Mouse (Mus musculus) liver, embryonic 14.5 days (tissue): ENCODE results near the gene Ccdc86. TPM values are rescaled to one million over a fixed set of nuclear protein-coding genes. Genes with fewer than 3 reads are reported as not detected.
A peak's percentile ranks its signal among the peaks of the same experiment; 100 is the strongest.

ENCODE experiments used
- ATAC-seq: fragments of 200-750 bp; cut with Nextera tagmentation; 2 replicates; pipeline ENCODE4 v1.8.0; 2017; ENCODE audit warnings: moderate number of reproducible peaks, mild to moderate bottlenecking, moderate library complexity; ENCODE audit not compliant: insufficient read depth
- DNase-seq, 3 experiments: peaks; one replicate each; pipeline ENCODE4 v3.0.0-alpha.2; 2012 to 2013; ENCODE audit warnings: low read depth in 3 of 3, low spot score in 3 of 3
- H3K27ac ChIP-seq: fragments of 300-500 bp; sonication (generic); 2 replicates; pipeline ENCODE4 v1.5.1; 2014; ENCODE audit warnings: moderate library complexity, mild to moderate bottlenecking, control low read depth, inconsistent platforms
- H3K27me3 ChIP-seq: fragments of 300-500 bp; sonication (generic); 2 replicates; pipeline ENCODE4 v1.6.1; 2014; ENCODE audit warnings: mild to moderate bottlenecking, low read length, moderate library complexity; ENCODE audit not compliant: control insufficient read depth, insufficient read depth
- H3K36me3 ChIP-seq: fragments of 300-500 bp; sonication (generic); replicated peaks from 2 replicates; pipeline ENCODE4 v1.6.1; 2014; ENCODE audit warnings: low read depth; ENCODE audit not compliant: control insufficient read depth, insufficient read depth
- H3K4me1 ChIP-seq, 2 experiments: fragments of 200-500 bp in 1 of 2; fragments of 300-500 bp in 1 of 2; sonication (generic) in 1 of 2; replicated peaks; 2 replicates each; pipeline ENCODE4 v1.6.1; 2012 to 2014; ENCODE audit warnings: antibody characterized with exemption in 1 of 2, inconsistent platforms in 1 of 2, low read length in 1 of 2; ENCODE audit not compliant: control insufficient read depth in 2 of 2, insufficient read depth in 2 of 2
- H3K4me2 ChIP-seq: fragments of 300-500 bp; sonication (generic); 2 replicates; pipeline ENCODE4 v1.6.1; 2014; ENCODE audit warnings: low read depth, mild to moderate bottlenecking, control low read depth, moderate library complexity
- H3K4me3 ChIP-seq, 2 experiments: fragments of 200-500 bp in 1 of 2; fragments of 300-500 bp in 1 of 2; sonication (generic) in 1 of 2; 2 replicates each; pipeline ENCODE4 v1.5.1; 2012 to 2014; ENCODE audit warnings: low read depth in 2 of 2, low read length in 2 of 2, mild to moderate bottlenecking in 2 of 2, control low read depth in 1 of 2, inconsistent platforms in 1 of 2, moderate library complexity in 1 of 2; ENCODE audit not compliant: insufficient read depth in 1 of 2
- H3K9ac ChIP-seq: fragments of 300-500 bp; sonication (generic); replicated peaks from 2 replicates; pipeline ENCODE4 v1.6.1; 2014; ENCODE audit warnings: mild to moderate bottlenecking, control low read depth, moderate library complexity
- H3K9me3 ChIP-seq: fragments of 300-500 bp; sonication (generic); 2 replicates; pipeline ENCODE4 v1.6.1; 2016; ENCODE audit warnings: low read length, mixed read lengths; ENCODE audit not compliant: control insufficient read depth
- CTCF ChIP-seq: IDR thresholded peaks from 2 replicates; pipeline ENCODE4 v1.5.1; 2016; ENCODE audit warnings: antibody characterized with exemption, low read depth, control low read depth
- EP300 ChIP-seq: IDR thresholded peaks from 2 replicates; pipeline ENCODE4 v1.6.1; 2016; ENCODE audit warnings: antibody characterized with exemption, low read depth
- WGBS: fragments of 180-500 bp; shearing (Covaris S2); extraction: QIAGEN DNeasy Blood & Tissue Kit; methylation state at CpG from one replicate; pipeline ENCODE4 v1.1.7; 2014; ENCODE audit not compliant: insufficient replicate concordance; 5-methylcytosine and 5-hydroxymethylcytosine counted together
- polyA plus RNA-seq, 2 experiments: library from polyadenylated mRNA; depleted of rRNA in 1 of 2; stranded (reverse) in 1 of 2; unstranded in 1 of 2; fragments of >200 nt; fragmentation: Nextera tagmentation in 1 of 2; extraction: Ambion mirVana in 1 of 2; gene quantifications; 2 replicates each; pipeline versions ENCODE4 v1.2.1 to v1.2.3; 2012 to 2014

Gene Ccdc86
- polyA plus RNA-seq, 2 experiments = 4.9 to 10.6 TPM

DNA sequence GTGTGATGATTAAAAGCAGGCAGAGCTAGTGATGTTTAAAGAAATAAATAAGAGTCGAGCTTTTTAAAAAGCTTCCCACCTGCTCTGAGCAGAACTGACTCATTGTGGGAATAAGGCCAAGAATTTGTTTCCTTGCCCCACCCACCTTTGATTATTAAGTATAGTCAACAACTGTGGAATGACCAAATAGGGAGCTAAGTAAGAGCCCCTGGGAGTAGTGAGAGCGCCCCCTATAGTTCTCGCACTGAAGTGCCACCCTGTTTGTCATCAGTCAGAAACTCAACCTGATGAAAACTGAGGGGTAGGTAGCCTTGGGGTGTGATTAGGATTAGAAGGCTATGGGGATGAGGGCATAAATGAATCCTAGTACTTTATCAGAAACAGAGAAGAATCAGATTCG, 27.3 kb upstream of the Ccdc86 start:
- H3K36me3 ChIP-seq = no peaks in the 10 kb centered on the region
- peaks cover 0 to 9% of the 10 kb centered on the region in 2 experiments; a peak in 2 of 4 replicates for H3K4me1 ChIP-seq
- no peaks in the 10 kb centered on the region for H3K27me3 ChIP-seq
- no peak overlapping the region for H3K27ac ChIP-seq
- WGBS = 25% methylated on average over 4 of the region's 4 CpGs
- peak; percentile 52 for TF ChIP-seq CTCF
- TF ChIP-seq EP300 = no peak
- no peak overlapping the region for H3K4me3 ChIP-seq
- no peak overlapping the region for H3K9ac ChIP-seq
- H3K4me2 ChIP-seq = no peak overlapping the region
- ATAC-seq = no peak
- DNase-seq = no peak
- H3K9me3 ChIP-seq = no peaks in the 10 kb centered on the region

DNA sequence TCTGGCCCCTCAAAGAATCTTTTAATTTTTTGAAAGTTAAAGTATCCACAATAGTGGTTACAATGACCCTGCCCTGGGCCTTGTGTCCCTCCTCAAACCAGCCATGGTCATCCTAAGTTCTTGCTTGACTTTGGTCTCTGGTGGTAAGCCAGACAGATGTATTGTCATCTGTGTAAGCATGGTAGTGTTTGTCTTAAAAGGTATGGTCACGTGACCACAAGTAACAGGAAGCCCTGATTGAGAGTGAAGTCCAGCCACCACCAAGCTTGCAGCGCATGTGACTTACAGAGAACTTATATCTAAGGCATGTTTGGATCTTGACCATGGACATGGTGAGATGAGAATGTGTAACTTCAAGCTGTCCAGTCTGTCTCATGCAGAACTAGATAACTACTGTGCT, 26.1 kb upstream of the Ccdc86 start:
- Histone ChIP-seq H3K4me1 (peaks cover 0 to 8% of the 10 kb centered on the region in 2 experiments; a peak in 2 of 4 replicates), H3K27me3 (no peaks in the 10 kb centered on the region), H3K4me2 (no peak overlapping the region), H3K9me3 (no peaks in the 10 kb centered on the region), H3K4me3 (no peak overlapping the region), H3K36me3 (no peaks in the 10 kb centered on the region), H3K27ac (no peak overlapping the region), H3K9ac (no peak overlapping the region)
- ATAC-seq = no peak
- TF ChIP-seq CTCF (no peak), EP300 (no peak)
- DNase-seq = no peak
- WGBS = 44% methylated on average over 2 of the region's 2 CpGs

DNA sequence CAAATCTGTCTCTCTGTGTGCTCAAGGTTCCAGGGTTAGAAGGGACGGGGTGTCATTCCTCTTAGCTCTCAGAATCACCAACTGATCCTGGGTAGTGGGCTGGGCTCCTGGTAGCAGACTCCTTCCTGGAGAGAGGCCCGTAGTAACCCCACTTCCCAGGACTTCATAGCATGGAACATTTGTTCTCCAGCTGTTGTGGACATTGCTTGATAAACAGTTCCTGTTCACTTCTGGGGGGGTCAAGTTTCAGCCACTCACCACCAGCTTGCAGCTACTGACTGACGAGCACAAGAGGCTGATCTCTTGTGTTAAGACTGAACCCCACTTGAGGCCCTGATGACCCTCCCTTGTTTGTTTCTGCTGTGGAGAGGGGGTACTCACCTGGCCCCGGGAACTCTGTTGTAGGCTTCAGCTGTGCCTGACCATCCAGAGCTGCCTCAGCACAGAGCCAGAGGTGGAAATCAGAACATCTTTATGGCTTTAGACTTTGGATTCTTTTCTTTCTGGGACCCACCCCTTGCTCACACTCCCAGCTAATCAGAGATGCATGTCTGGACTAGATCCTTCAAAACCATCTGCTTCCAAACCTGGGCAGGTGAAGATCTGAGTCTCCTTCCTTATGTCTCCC, 25.3 kb upstream of the Ccdc86 start, which contains the start of gene Ms4a10:
Gene Ms4a10 (minus strand): TSS at position 433 of the 628 bp plus-strand sequence.
- whole genome bisulfite sequencing = 25% methylated on average over 4 of the region's 4 CpGs
- no peak within 1 kb of the TSS for H3K27ac ChIP-seq
- 0 out of 4 replicates have a peak, but pooled peaks cover 0 to 2% of the 10 kb centered on the region in 2 experiments for H3K4me1 ChIP-seq
- no peaks in the 10 kb centered on the region for H3K27me3 ChIP-seq
- no peaks in the 10 kb centered on the region for H3K9me3 ChIP-seq
- no peak within 1 kb of the TSS for H3K4me3 ChIP-seq
- H3K9ac ChIP-seq = no peak within 1 kb of the TSS
- TF ChIP-seq CTCF (no peak), EP300 (no peak)
- H3K36me3 ChIP-seq = no peaks in the 10 kb centered on the region
- ATAC-seq (no peak), DNase-seq (no peak)
- no peak within 1 kb of the TSS for H3K4me2 ChIP-seq

DNA sequence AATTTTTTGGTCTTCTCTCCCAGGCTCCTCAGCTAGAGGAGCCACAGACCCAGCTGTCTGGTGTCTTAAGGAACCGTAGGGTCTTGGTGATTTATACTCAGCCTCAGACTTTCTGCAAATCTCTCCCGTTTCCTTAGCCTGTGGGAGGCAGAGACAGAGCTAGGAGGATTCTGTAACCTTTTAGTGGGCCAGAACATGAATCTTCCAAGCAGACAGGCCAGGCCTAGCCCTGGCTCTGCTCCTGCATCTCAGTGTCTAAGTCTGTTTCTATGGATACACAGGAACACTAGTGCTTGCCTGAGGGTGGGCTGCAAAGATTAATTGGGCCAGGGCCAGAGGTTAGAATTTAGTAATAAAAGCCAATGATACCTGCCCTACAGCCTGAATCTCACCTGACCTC, 24.1 kb upstream of the Ccdc86 start:
- H3K27me3 ChIP-seq = no peaks in the 10 kb centered on the region
- no peaks in the 10 kb centered on the region for H3K36me3 ChIP-seq
- H3K9me3 ChIP-seq = no peaks in the 10 kb centered on the region
- 0 out of 4 replicates have a peak, but pooled peaks cover 0 to 2% of the 10 kb centered on the region in 2 experiments for H3K4me1 ChIP-seq
- DNase-seq (no peak), ATAC-seq (no peak)
- WGBS = 43% methylated on average over 2 of the region's 2 CpGs
- TF ChIP-seq EP300 = no peak
- no peak for TF ChIP-seq CTCF
- no peak overlapping the region for H3K4me3 ChIP-seq
- H3K4me2 ChIP-seq = no peak overlapping the region
- no peak overlapping the region for H3K9ac ChIP-seq
- no peak overlapping the region for H3K27ac ChIP-seq

DNA sequence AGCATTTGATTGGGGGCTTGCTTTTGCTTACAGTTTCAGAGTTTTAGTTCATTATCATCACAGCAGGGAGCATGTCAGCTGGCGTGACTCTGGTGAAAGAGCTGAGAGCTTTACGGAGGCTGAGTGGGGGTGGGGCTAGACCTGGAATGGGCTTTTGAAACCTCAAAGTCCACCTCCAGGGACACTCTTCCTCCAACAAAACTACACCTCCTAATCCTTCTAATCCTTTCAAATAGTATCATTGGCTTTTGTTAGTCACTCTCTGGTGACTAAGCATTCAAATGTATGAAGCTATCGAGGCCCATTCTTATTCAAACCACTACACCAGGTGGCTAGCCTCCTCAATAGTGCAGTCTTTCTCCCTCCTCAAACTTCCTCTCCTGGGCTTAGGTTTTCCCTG, 23.6 kb upstream of the Ccdc86 start:
- H3K27me3 ChIP-seq = no peaks in the 10 kb centered on the region
- no peak overlapping the region for H3K9ac ChIP-seq
- no peak overlapping the region for H3K27ac ChIP-seq
- DNase-seq (no peak), ATAC-seq (no peak)
- H3K9me3 ChIP-seq = no peaks in the 10 kb centered on the region
- no peaks in the 10 kb centered on the region for H3K36me3 ChIP-seq
- no peak overlapping the region for H3K4me3 ChIP-seq
- H3K4me1 ChIP-seq = 0 out of 4 replicates have a peak, but pooled peaks cover 0 to 2% of the 10 kb centered on the region in 2 experiments
- 67% methylated on average over 3 of the region's 3 CpGs for WGBS
- H3K4me2 ChIP-seq = no peak overlapping the region
- no peak for TF ChIP-seq EP300
- no peak for TF ChIP-seq CTCF
